Mouse (Mus musculus): Measurements from ENCODE around the gene Taar3.

GRCm38 (mm10) chr10:23999639-24000038, 50.3 kb downstream of the Taar3 start, which contains the start of gene Taar7b:
- TF ChIP-seq CTCF (IDR thresholded peaks at IDR 0.05; ENCODE audit: insufficient read depth, low read length) (no peak), POLR2A (IDR thresholded peaks at IDR 0.05; ENCODE audit: borderline replicate concordance, extremely low read depth, low read depth, low read length) (no peak)

All from lung, adult 2 months (tissue).